17 mouse cellular contexts compared by ENCODE assay signal in the genomic region with DNA sequence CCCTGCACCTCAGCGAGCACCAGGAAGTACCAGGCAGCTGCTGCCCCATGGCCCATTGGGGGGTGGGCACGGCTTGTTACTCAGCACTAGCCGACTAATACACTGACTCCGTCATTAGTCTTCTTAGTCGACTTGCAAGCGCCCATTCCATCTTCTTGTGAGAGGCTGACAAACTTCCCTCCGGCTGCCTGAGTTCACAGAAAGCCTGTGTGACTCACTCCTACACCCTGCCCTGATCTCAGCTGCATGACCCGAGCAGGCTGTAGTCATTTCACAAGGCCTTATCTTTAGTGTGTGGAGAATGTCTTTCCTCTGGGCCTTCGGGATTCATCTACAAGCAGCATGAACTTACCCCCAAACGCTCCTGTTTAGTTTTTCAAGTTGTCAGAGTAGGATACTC.
A peak's percentile ranks its signal among the peaks of the same experiment; 100 is the strongest.
DNase-seq lines count a peak whose midpoint lies in the region; ATAC-seq lines count a peak whose summit lies in the region.
"Had no signal": no experiment of that assay in that cellular context is flagged by ENCODE, and none has a peak within 500 bp of the region (broad histone marks: within the 10 kb centered on the region; RNA-seq: fewer than 3 reads in every experiment).

No protein-coding gene starts in this region.

- no peak overlapping the region for H3K4me2 ChIP-seq in heart, embryonic 11.5 days
- no peak overlapping the region for H3K4me2 ChIP-seq in intestine, embryonic 15.5 days (replicated peaks)
- H3K4me2 ChIP-seq: liver, embryonic 13.5 days had no signal

- H3K9ac ChIP-seq in heart, embryonic 11.5 days (ENCODE audit: low read depth, low read length), result no peak overlapping the region
- H3K9ac ChIP-seq in intestine, embryonic 15.5 days, result no peak overlapping the region
- H3K9ac ChIP-seq: liver, embryonic 13.5 days had no signal

- no peak for ATAC-seq in heart, embryonic 11.5 days (replicated peaks; ENCODE audit: insufficient number of reproducible peaks, low FRiP score, low TSS enrichment)
- ATAC-seq in megakaryocyte, adult 5-6 weeks (ENCODE audit: poor library complexity, severe bottlenecking), result no peak
- peak; percentile 72 for ATAC-seq in intestine, embryonic 15.5 days
- ATAC-seq: forebrain, embryonic 16.5 days had no signal

- H3K27me3 ChIP-seq in heart, embryonic 11.5 days (ENCODE audit: control insufficient read depth, insufficient read depth, low read length), result no peaks in the 10 kb centered on the region
- H3K27me3 ChIP-seq in megakaryocyte, embryonic 14.5 days (replicated peaks), result no peaks in the 10 kb centered on the region
- H3K27me3 ChIP-seq in intestine, embryonic 15.5 days (replicated peaks), result no peaks in the 10 kb centered on the region
- H3K27me3 ChIP-seq: liver, embryonic 13.5 days had no signal

- no peaks in the 10 kb centered on the region for H3K36me3 ChIP-seq in heart, embryonic 11.5 days (ENCODE audit: control insufficient read depth, insufficient read depth, low read length)
- H3K36me3 ChIP-seq in megakaryocyte, embryonic 14.5 days (replicated peaks; ENCODE audit: low read length), result peaks cover 53% of the 10 kb centered on the region
- H3K36me3 ChIP-seq in intestine, embryonic 15.5 days, result no peaks in the 10 kb centered on the region; the same call in 1 of the 2 replicates
- H3K36me3 ChIP-seq: liver, embryonic 13.5 days had no signal

- no peak overlapping the region for H3K4me3 ChIP-seq in heart, embryonic 11.5 days (ENCODE audit: low read depth, low read length)
- peak overlapping the region; percentile 80 for H3K4me3 ChIP-seq in megakaryocyte, embryonic 14.5 days (replicated peaks)
- no peak overlapping the region for H3K4me3 ChIP-seq in intestine, embryonic 15.5 days (replicated peaks)
- H3K4me3 ChIP-seq: erythroblast, embryonic 14.5 days; liver, embryonic 13.5 days had no signal

- H3K4me1 ChIP-seq in heart, embryonic 11.5 days (ENCODE audit: control insufficient read depth, insufficient read depth, low read length), result peaks cover 46% of the 10 kb centered on the region
- peaks cover 90% of the 10 kb centered on the region for H3K4me1 ChIP-seq in megakaryocyte, embryonic 14.5 days
- peaks cover 29% of the 10 kb centered on the region for H3K4me1 ChIP-seq in intestine, embryonic 15.5 days (replicated peaks)

- peak; percentile 95 for DNase-seq in heart, adult 11 months
- DNase-seq in c-Kit-positive CD71-positive TER-119-positive erythroid progenitor cells, embryonic 14.5 days (ENCODE audit: low spot score), result no peak
- DNase-seq in kidney, postnatal 25 days, result no peak
- DNase-seq: cerebellum, adult 9-10 months; gastrocnemius, postnatal 10 days; heart, postnatal 14 days; kidney, postnatal 10 days; layer of hippocampus, adult 9-11 months; liver, embryonic 13.5 days; midbrain, embryonic 14.5 days; thymus, postnatal 36 days had no signal

- no peaks in the 10 kb centered on the region for H3K9me3 ChIP-seq in heart, embryonic 11.5 days (replicated peaks; ENCODE audit: control insufficient read depth, low read length)
- peaks cover 4% of the 10 kb centered on the region; the same call in 1 of the 2 replicates for H3K9me3 ChIP-seq in megakaryocyte, embryonic 14.5 days
- H3K9me3 ChIP-seq in intestine, embryonic 15.5 days, result no peaks in the 10 kb centered on the region
- H3K9me3 ChIP-seq: liver, embryonic 13.5 days had no signal

- no peak overlapping the region for H3K27ac ChIP-seq in heart, embryonic 11.5 days (ENCODE audit: low read depth, low read length)
- H3K27ac ChIP-seq in intestine, embryonic 15.5 days, result no peak overlapping the region
- H3K27ac ChIP-seq: liver, embryonic 13.5 days had no signal

- WGBS in heart, embryonic 11.5 days (ENCODE audit: insufficient replicate concordance), result 55% methylated on average over 10 of the region's 10 CpGs
- WGBS in intestine, embryonic 15.5 days, result 62% methylated on average over 10 of the region's 10 CpGs
